Mouse (Mus musculus) cerebral cortex, adult 2 months (tissue): ENCODE results near the gene Fstl3.

Experiments
- WGBS: fragments of 180-500 bp; shearing (Covaris S2); methylation state at CpG from one replicate; pipeline ENCODE4 v1.1.7; 2018; 5-methylcytosine and 5-hydroxymethylcytosine counted together

Gene Fstl3

DNA sequence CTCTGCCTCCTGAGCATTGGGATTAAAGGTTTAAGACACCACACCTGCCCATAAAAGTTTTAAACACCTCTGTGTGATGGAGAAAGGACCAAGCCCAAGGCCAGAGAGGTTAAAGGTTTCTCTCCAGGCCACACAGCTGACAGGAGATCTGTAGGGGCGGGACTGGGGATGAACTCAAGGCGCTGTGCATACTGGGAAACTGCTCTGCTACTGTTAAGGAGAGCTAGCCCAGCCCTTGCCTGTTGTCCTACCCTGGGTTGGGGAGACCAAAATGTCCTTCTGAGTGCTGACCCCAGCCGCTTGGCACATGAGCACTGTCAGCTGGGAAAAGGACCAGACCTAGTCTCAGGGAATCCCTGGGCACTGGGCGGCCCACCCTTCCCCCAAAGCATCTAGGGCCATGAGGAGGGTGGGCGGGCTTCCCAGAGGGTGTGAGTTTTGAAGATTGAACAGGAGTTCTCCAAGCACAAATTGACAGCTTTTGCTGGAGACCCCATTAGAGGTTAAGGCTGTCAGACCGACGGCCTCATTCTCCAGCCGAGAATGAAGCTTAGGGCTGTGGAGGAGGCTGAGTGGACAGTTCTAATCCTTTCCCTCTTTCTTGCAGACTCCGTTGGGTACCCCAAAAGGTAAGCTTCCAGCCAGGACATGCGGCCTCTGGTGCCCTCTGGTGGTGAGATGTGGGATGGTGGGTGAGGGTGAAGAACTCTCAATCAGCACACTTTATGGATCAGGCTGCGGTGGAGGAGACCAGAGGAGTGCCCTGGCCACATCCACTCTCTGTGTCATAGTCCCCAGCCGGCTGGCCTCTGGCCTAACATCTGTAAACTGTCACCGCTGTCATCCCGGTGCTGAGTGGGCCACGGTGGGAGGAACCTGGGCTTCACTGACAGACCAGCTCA, 34.9 kb downstream of the Fstl3 start:
- 31% methylated on average over 15 of the region's 15 CpGs for WGBS

DNA sequence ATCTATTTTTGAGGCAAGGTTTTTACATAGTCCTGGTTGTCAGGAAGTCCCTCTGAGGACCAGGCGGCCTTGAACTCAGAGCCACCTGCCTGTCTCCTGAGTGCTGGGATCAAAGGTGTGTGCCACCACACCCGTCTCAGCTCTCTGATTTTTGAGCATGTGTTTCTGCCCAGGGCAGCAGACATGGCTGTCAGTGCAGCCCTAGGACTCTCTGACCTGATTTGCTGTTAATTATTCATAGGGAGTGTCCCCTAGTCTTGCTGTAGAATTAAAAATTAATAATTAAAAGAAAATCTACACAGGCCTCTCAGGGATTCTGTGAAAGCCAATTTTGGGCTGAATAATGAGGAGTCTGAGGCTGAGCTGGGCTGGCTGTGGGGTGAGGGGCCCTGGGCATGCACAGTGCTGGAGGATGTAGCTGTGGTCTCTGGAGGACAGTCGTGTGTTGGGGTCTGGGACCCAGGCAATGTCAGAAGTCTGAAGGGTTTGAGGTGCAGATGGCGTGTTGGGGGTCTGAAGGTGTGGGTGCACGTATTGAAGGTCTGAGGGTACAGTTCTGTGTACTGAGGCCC, 37.3 kb downstream of the Fstl3 start:
- 89% methylated on average over 5 of the region's 5 CpGs for WGBS

DNA sequence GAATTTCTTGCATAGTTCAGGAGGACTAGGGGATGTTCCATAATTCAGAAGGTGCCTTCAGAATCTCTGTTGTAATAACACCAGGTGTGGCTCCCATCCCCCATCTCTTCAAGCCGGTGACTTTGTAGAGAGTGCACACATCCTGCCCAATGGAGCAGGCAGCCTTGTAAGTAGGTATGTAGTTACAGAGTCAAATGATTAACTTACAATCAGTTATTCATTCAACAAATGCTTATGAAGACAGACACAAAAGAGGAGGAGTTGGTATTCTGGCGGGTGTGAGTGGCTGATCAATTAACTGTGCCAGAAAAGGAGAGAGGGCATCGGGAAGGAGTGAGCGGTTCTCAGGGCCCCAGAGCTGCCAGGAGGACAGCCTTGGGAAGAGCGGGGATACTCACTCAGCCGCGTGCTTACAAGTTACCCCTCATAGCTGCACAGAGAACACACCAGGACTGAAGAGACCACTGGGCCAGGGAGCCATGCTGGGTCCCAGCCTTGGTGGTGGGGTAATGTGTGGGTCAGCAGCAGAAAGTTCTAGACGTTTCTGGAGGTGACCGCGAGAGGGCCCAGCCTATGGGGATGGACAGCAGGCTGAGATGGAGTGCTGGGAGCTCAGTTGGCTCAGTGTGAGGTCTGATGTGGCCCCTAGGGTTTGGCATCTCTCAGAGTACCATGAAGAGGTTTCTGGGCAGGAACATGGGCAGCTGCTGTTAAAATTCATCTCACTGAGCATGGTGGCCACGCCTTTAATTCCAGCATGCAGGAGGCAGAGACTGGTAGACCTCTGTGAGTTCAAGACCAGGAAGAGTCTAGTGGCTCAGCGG, 38.8 kb downstream of the Fstl3 start:
- WGBS, result 85% methylated on average over 12 of the region's 12 CpGs

DNA sequence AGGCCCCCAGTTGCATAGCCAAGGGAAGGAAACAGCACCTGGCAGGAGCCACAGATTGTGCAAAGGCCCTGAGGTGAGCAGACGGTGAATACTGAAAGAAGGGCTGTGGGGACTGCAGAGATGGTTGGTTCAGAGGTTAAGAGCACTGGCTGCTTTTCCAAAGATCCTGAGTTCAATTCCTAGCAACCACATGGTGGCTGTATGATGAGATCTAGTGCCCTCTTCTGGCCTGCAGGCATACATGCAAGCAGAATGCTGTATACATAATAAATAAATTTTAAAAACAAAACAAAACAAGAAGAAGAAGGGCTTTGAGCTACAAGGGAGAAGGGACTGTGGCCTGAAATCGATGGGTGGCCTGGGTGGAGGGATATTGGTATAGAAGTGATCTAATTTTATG, 40.0 kb downstream of the Fstl3 start:
- 74% methylated on average over 2 of the region's 2 CpGs for WGBS

DNA sequence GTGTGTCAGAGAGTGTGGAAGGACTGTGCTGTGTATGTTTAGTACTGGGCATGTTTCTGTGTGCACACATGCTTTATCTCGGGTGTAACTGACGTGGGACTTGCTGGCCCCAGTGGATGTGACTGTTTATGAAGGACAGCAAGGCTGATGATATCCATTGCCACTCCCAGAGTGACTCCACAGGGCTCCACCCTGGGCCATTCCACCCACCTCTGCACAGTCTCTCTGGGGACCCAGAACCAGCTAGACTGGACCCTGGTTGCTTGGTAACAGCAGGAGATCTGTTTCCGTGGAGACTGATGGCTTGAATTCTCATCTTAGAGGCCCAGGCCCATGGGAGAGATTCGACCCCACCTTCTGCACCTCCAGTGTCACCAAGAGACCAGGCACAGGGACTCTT, 41.2 kb downstream of the Fstl3 start:
- 61% methylated on average over 4 of the region's 4 CpGs for WGBS

DNA sequence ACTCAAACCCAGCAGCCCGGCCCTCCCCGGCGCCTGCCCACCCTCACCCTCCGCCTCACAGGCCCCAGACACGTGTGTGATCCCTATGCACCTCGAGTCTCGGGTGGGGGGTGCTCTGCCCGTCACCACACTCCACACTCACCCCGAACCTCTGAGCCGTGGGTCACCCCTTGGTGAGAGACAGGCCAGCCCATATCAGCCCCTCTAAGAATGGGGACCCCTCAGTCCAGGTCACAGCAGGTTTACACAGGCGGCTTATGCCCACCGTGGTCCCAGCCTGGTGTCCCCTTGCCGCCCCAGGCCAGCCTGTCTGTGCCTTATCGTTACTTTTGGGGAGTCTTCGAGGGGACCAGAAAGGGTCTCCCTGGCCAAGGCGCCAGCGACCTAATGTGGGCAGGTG, 42.5 kb downstream of the Fstl3 start:
- WGBS, result 90% methylated on average over 17 of the region's 17 CpGs

DNA sequence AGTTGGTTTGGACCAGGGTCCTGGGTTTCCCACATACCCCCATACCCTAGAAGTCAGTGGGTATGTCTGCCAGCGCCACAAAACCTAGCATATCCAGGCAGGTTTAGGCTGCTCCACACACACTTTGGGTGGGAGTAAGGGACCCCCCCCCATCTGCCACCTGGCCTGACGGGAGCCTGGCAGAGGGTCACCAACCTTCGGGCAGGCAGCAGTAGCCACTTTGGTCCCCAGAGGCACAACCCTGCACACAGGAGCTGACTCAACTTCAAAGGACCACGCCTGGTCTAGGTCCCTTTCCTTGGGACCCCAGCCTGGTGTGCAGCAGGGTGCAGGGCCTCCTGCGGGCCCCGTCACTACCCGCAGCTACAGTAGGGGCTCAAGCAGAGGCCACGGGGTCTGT, 43.2 kb downstream of the Fstl3 start:
- 86% methylated on average over 8 of the region's 8 CpGs for WGBS

DNA sequence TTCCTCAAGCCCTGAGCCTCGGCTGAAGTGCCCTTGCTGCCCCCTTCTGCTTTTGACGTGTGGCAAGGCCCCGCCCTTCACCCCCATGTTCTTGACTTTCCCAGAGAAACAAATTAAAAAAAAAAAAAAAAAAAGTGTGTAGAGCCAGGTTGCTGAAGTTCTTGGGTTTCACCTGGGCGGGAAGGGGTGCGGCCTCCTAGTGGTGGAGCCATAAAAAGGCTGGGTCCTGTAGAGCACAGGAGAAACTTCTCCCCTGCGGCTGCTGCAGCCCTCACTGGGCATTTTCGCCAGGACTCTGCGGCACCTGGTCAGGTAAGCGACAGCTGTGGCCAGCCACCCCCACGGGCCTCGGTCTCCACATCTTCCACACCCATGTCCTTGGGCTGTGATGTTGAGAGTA, 43.7 kb downstream of the Fstl3 start, which contains the start of gene Misp:
Misp (plus strand) TSS at position 208 of the 400 bp plus-strand sequence.
- WGBS, result 73% methylated on average over 11 of the region's 11 CpGs

DNA sequence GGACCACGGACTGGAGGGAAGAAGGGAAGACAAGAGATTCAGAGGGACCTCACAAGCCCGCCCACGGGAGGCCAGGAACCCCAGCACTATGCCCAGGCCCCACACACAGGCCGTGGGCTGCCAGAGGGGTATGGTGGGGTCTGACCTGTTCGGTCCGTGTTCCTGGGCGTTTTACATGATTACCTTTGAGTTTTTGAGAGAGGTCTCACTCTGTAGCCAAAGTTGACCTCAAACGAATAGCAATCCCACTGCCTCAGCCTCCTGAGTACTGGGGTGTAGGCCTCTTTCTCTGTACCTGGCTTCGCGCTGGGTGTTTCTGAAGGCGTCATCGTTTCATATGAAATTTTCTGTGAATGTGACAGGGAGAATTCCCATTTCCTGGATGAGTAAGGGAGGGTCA, 44.7 kb downstream of the Fstl3 start:
- 84% methylated on average over 12 of the region's 12 CpGs for WGBS

DNA sequence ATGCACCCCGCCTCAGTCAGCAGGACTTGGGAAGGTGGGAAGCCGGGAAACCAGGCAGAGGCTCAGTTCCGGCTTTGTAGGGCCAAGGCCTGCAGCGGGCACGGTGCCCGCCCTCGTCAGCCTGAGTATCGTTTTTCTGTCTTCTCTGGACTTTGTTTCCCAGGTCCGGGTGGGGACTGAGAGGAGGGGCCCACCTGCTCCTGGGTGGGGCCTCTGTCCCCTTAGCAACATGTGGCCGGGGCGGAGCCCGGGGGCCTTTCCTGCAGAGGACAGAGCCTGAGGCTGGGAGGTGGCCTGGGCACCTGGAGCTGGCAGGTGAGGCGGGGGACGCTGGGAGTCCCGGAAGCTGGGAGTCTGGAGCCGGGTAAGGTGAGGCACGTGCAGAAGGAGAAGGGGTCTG, 45.3 kb downstream of the Fstl3 start:
- 35% methylated on average over 17 of the region's 17 CpGs for WGBS

DNA sequence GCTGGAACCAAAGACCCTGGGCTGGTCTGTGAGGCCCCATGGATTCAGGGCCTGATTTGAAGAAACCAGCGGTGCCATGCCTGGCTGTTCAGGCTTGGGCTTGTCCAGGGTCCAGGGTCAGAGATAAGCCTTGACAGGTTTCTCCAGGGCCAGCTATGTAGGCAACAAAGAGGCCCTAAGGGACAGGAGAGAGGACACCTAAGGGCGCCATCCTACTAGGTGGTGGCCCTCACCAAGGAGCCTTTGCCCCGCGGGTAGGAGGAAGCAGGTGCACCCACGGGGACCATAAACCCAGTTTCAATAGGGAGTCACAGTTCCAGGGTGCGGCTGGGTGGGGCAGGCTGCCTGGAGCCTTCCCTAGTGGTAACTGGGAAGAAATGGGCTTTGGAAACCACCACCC, 45.9 kb downstream of the Fstl3 start:
- 80% methylated on average over 6 of the region's 6 CpGs for WGBS

DNA sequence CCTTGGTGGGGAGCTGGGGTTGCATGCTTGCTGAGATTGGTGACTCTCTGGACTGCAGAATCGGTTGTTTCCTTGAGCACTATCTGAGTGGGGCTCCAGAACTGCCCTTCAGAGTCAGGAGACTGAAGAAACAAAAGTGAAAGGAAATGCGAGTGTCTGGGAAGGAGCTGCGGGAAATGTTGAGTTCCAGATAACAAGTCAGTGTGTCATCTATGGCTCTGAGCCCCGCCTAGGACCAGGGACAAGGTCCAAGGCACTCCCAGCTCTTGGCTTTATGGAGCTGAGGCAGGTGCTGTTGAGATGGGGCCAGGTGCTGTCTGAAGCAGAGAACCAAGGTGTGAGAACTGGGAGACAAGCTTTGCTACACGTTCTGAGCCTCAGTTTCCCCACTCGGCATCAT, 47.3 kb downstream of the Fstl3 start:
- 69% methylated on average over 6 of the region's 6 CpGs for WGBS

DNA sequence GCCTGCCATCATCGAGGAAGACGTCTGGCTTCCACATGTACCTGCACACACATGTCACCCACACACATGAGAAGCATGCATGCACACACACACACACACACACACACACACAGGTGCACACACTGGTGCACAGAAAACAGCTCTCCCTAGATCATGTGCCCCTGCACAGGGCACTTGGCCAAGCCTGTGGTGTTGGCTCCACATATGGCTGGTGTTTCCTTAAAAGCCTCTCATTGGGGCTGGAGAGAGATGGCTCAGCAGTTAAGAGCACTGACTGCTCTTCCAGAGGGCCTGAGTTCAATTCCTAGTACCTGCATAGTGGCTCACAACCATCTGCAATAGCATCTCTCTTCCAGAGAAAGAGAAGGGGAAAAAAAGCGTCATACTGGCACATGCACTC, 54.5 kb downstream of the Fstl3 start:
- 90% methylated on average over 3 of the region's 3 CpGs for WGBS
